In genomic region chrX:103186431-103186786, GRCm38 (mm10) we compare ENCODE assay signal across 8 mouse cellular contexts. TPM values are rescaled to one million over a fixed set of nuclear protein-coding genes. Genes with fewer than 3 reads are reported as not detected.
DNase-seq lines count a peak whose midpoint lies in the region; ATAC-seq and TF ChIP-seq lines count a peak whose summit lies in the region.
"Had no signal": no experiment of that assay in that cellular context is flagged by ENCODE, and none has a peak within 500 bp of the region (broad histone marks: within the 10 kb centered on the region; RNA-seq: fewer than 3 reads in every experiment).

TSS of gene Nap1l2 (minus strand) at chrX:103186640.

- H3K9ac ChIP-seq in hindbrain, postnatal 0 days (replicated peaks; ENCODE audit: low read length), result peak within 1 kb of the TSS; percentile 69
- peak within 1 kb of the TSS; percentile 76 for H3K9ac ChIP-seq in midbrain, embryonic 16.5 days (ENCODE audit: low read depth, low read length)

- peak within 1 kb of the TSS; percentile 86 for H3K27ac ChIP-seq in hindbrain, postnatal 0 days
- peak within 1 kb of the TSS; percentile 95 for H3K27ac ChIP-seq in midbrain, embryonic 16.5 days (ENCODE audit: low read length)

- H3K27me3 ChIP-seq in hindbrain, postnatal 0 days (ENCODE audit: insufficient read depth, low read length), result no peaks in the 10 kb centered on the region; the same call in 1 of the 2 replicates
- no peaks in the 10 kb centered on the region; the same call in 1 of the 2 replicates for H3K27me3 ChIP-seq in midbrain, embryonic 16.5 days (ENCODE audit: control insufficient read depth, insufficient read depth, low read depth, low read length)

- peak; percentile 98 for ATAC-seq in hindbrain, postnatal 0 days
- peak; percentile 98 for ATAC-seq in midbrain, embryonic 16.5 days

- H3K4me2 ChIP-seq in hindbrain, postnatal 0 days (ENCODE audit: low read depth, low read length), result peak within 1 kb of the TSS; percentile 49
- peak within 1 kb of the TSS; percentile 39 for H3K4me2 ChIP-seq in midbrain, embryonic 16.5 days (ENCODE audit: low read length)

- TF ChIP-seq CTCF in hindbrain, postnatal 0 days (IDR thresholded peaks at IDR 0.05; ENCODE audit: low read depth), result no peak; the same call in 1 of the 2 replicates

- peak; percentile 7 for DNase-seq in adrenal gland, adult 8-10 months
- peak; percentile 94 for DNase-seq in cerebellum, adult 9-11 months
- DNase-seq in frontal cortex, postnatal 10 days (ENCODE audit: low spot score in 2 of 2), result peak; percentile 68 to 81
- peak; percentile 83 for DNase-seq in hindbrain, postnatal 0 days (ENCODE audit: low spot score)
- peak; percentile 74 for DNase-seq in left cerebral cortex, postnatal 4 days
- DNase-seq in thymus, adult 18-20 months, result no peak

- H3K9me3 ChIP-seq in hindbrain, postnatal 0 days (ENCODE audit: low read length), result no peaks in the 10 kb centered on the region
- H3K9me3 ChIP-seq in midbrain, embryonic 16.5 days (replicated peaks; ENCODE audit: control insufficient read depth, low read length, poor library complexity, severe bottlenecking), result no peaks in the 10 kb centered on the region

- intact Hi-C loops in left cerebral cortex, postnatal 4 days (cut with DNase I), result loop anchor here (10.0 kb wide), 1 partner anchor 232 kb away; no protein-coding TSS in a partner anchor

- no peaks in the 10 kb centered on the region for H3K4me1 ChIP-seq in hindbrain, postnatal 0 days (ENCODE audit: insufficient read depth, low read length)
- no peaks in the 10 kb centered on the region for H3K4me1 ChIP-seq in midbrain, embryonic 16.5 days (ENCODE audit: control insufficient read depth, insufficient read depth, low read length)

- peak within 1 kb of the TSS; percentile 50 for H3K4me3 ChIP-seq in hindbrain, postnatal 0 days (ENCODE audit: low read length)
- peak within 1 kb of the TSS; percentile 55 for H3K4me3 ChIP-seq in midbrain, embryonic 16.5 days (ENCODE audit: low read depth, low read length)

- 33% methylated on average over 13 of the region's 13 CpGs for WGBS in hindbrain, postnatal 0 days
- 15% methylated on average over 12 of the region's 13 CpGs for WGBS in midbrain, embryonic 16.5 days

- H3K36me3 ChIP-seq in hindbrain, postnatal 0 days (ENCODE audit: insufficient read depth, low read length), result no peaks in the 10 kb centered on the region
- no peaks in the 10 kb centered on the region for H3K36me3 ChIP-seq in midbrain, embryonic 16.5 days (ENCODE audit: control insufficient read depth, insufficient read depth, low read length)

RNA-seq across cellular contexts. Expression of gene Nap1l2, which starts in this region (rescaled TPM):
- total RNA-seq in adrenal gland, adult 8-10 months (2022), result 1 to 10 TPM; 1.1 to 1.9 (median 1.5) TPM
- total RNA-seq in hindbrain, postnatal 0 days (2014; rRNA removed), result 41.3 and 43.1 TPM in 2 replicates
- polyA plus RNA-seq in hindbrain, postnatal 0 days (2015; fragmentation: Nextera tagmentation; extraction: Ambion mirVana), result 89.4 and 92.8 TPM in 2 replicates
- 10 to 100 TPM; 45.5 to 49.3 TPM for total RNA-seq in left cerebral cortex, postnatal 4 days (2021)
- 100 and 107 TPM in 2 replicates for polyA plus RNA-seq in midbrain, embryonic 16.5 days (2015; fragmentation: Nextera tagmentation; extraction: Ambion mirVana)
- total RNA-seq: liver, adult 2 months had no signal
- polyA plus RNA-seq: liver, adult 2 months had no signal

Comparison
In these comparisons a context has a peak if more than half of its experiments do, and no peak if none do; other contexts are left out.
1. RNA of gene Nap1l2 (total RNA-seq): 45.5 to 49.3 TPM in left cerebral cortex, postnatal 4 days and 41.3 to 43.1 TPM in hindbrain, postnatal 0 days; 1.1 to 1.9 TPM in adrenal gland, adult 8-10 months; every median in the first group is over 10 times any median in the second.
2. DNase-seq: peak in adrenal gland, adult 8-10 months (single experiment), cerebellum, adult 9-11 months (single experiment), frontal cortex, postnatal 10 days (2 of 2), hindbrain, postnatal 0 days (single experiment) and left cerebral cortex, postnatal 4 days (single experiment); none in thymus, adult 18-20 months (0 of 2).